Mouse (Mus musculus) spleen, adult 2 months (tissue): ENCODE measurements around the gene Tbc1d2b.

Source experiments
- CTCF ChIP-seq: fragments of 200-500 bp; IDR thresholded peaks from 2 replicates; pipeline ENCODE4 v1.5.1; 2011; ENCODE audit warnings: mild to moderate bottlenecking, inconsistent platforms; ENCODE audit not compliant: insufficient read depth, insufficient read length, insufficient replicate concordance; ENCODE audit errors: extremely low read depth
- POLR2A ChIP-seq: fragments of 200-500 bp; IDR thresholded peaks from 2 replicates; pipeline ENCODE4 v1.6.1; 2011; ENCODE audit warnings: low read depth, low read length, inconsistent platforms

DNA sequence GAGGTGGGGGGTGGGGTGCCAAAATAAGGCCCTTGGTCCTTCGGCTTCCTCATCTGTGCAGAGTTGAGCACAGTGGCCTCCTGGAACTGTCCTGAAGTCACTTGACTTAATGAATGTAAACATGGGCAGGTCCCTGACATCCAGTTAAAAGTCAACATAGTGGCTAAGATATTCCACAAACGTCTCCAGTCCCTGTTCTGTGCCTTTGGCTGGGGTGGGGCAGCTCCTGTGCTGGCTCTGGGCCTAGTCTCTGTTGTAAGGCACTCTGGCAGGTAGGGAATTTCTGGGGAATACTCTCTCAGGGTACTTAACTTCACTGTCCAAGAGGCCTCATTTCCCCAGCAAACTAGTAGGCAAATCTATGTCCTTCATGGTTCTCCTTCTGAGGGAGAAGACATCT lies 4.9 kb upstream of the Tbc1d2b start:
- TF ChIP-seq CTCF (no peak), POLR2A (no peak)
